ENCODE assay signal across 22 mouse cellular contexts in genomic region chr1:161794447-161795211, GRCm38 (mm10). TPM values are rescaled to one million over a fixed set of nuclear protein-coding genes. Genes with fewer than 3 reads are reported as not detected.
DNase-seq lines count a peak whose midpoint lies in the region; ATAC-seq lines count a peak whose summit lies in the region.
"Had no signal": no experiment of that assay in that cellular context is flagged by ENCODE, and none has a peak within 500 bp of the region (broad histone marks: within the 10 kb centered on the region; RNA-seq: fewer than 3 reads in every experiment).

No protein-coding gene starts in this region.

- WGBS in heart, embryonic 11.5 days (ENCODE audit: insufficient replicate concordance), result 62% methylated on average over 10 of the region's 10 CpGs

- no peak overlapping the region for H3K9ac ChIP-seq in heart, embryonic 11.5 days (ENCODE audit: low read depth, low read length)
- H3K9ac ChIP-seq: embryonic facial prominence, embryonic 12.5 days; forebrain, embryonic 13.5 days; hindbrain, embryonic 12.5 days; limb, embryonic 12.5 days; midbrain, embryonic 12.5 days had no signal

- ATAC-seq in CD4-positive, CD25-positive, alpha-beta regulatory T cell, adult 4 months, result peak; percentile 72
- peak; percentile 40 to 70 for ATAC-seq in hematopoietic stem cell, adult 5-6 weeks (replicated peaks in 1 of 2; ENCODE audit: insufficient read depth in 1 of 2, low FRiP score in 2 of 2, low TSS enrichment in 1 of 2, low read depth in 1 of 2, poor library complexity in 2 of 2, severe bottlenecking in 2 of 2)
- ATAC-seq in megakaryocyte-erythroid progenitor cell, adult 5-6 weeks (replicated peaks; ENCODE audit: low FRiP score, low TSS enrichment, poor library complexity, severe bottlenecking), result 0 out of 2 replicates have a peak, but pooled peaks have one; percentile 6
- no peak for ATAC-seq in heart, embryonic 11.5 days (replicated peaks; ENCODE audit: insufficient number of reproducible peaks, low FRiP score, low TSS enrichment)
- ATAC-seq: forebrain, embryonic 13.5 days; intestine, embryonic 16.5 days had no signal

- DNase-seq in CD4-positive helper T cell, adult 2 months (ENCODE audit: low read depth, low spot score), result peak; percentile 61
- no peak for DNase-seq in kidney, adult 18-20 months
- no peak for DNase-seq in right cerebral cortex, postnatal 25 days
- no peak for DNase-seq in frontal cortex, postnatal 25 days (ENCODE audit: low spot score in 2 of 2)
- DNase-seq: cerebellum, adult 9-10 months; gastrocnemius, postnatal 25 days; lung, adult 2 months had no signal

- no peaks in the 10 kb centered on the region for H3K27me3 ChIP-seq in heart, embryonic 11.5 days (ENCODE audit: control insufficient read depth, insufficient read depth, low read length)
- H3K27me3 ChIP-seq: embryonic facial prominence, embryonic 12.5 days; forebrain, embryonic 13.5 days; hindbrain, embryonic 12.5 days; limb, embryonic 12.5 days; midbrain, embryonic 12.5 days had no signal

- no peak overlapping the region for H3K27ac ChIP-seq in heart, embryonic 11.5 days (ENCODE audit: low read depth, low read length)
- H3K27ac ChIP-seq: embryonic facial prominence, embryonic 12.5 days; forebrain, embryonic 13.5 days; hindbrain, embryonic 12.5 days; kidney, postnatal 0 days; limb, embryonic 12.5 days; midbrain, embryonic 12.5 days had no signal

- no peaks in the 10 kb centered on the region for H3K36me3 ChIP-seq in heart, embryonic 11.5 days (ENCODE audit: control insufficient read depth, insufficient read depth, low read length)
- H3K36me3 ChIP-seq: embryonic facial prominence, embryonic 12.5 days; hindbrain, embryonic 12.5 days; limb, embryonic 12.5 days; midbrain, embryonic 12.5 days had no signal

- no peak overlapping the region for H3K4me3 ChIP-seq in heart, embryonic 11.5 days (ENCODE audit: low read depth, low read length)
- H3K4me3 ChIP-seq: embryonic facial prominence, embryonic 12.5 days; erythroblast, embryonic 14.5 days; forebrain, embryonic 13.5 days; hindbrain, embryonic 12.5 days; limb, embryonic 12.5 days; midbrain, embryonic 12.5 days had no signal

- H3K4me2 ChIP-seq in heart, embryonic 11.5 days, result no peak overlapping the region
- H3K4me2 ChIP-seq: embryonic facial prominence, embryonic 12.5 days; forebrain, embryonic 13.5 days; hindbrain, embryonic 12.5 days; limb, embryonic 12.5 days; midbrain, embryonic 12.5 days had no signal

- H3K4me1 ChIP-seq in heart, embryonic 11.5 days (ENCODE audit: control insufficient read depth, insufficient read depth, low read length), result no peaks in the 10 kb centered on the region
- H3K4me1 ChIP-seq: embryonic facial prominence, embryonic 12.5 days; forebrain, embryonic 13.5 days; hindbrain, embryonic 12.5 days; limb, embryonic 12.5 days; midbrain, embryonic 12.5 days had no signal

- no peaks in the 10 kb centered on the region for H3K9me3 ChIP-seq in heart, embryonic 11.5 days (replicated peaks; ENCODE audit: control insufficient read depth, low read length)
- H3K9me3 ChIP-seq: embryonic facial prominence, embryonic 12.5 days; forebrain, embryonic 13.5 days; hindbrain, embryonic 12.5 days; limb, embryonic 12.5 days; midbrain, embryonic 12.5 days had no signal

RNA-seq across cellular contexts. Expression of gene Fasl, which starts 6.3 kb away (rescaled TPM):
- polyA plus RNA-seq in CD4-positive, CD25-positive, alpha-beta regulatory T cell, adult 4 months (2017; shearing (Covaris generic)), result 10 to 100 TPM; 10.7 to 12.7 TPM
- total RNA-seq in hematopoietic stem cell, adult 5-6 weeks (2017), result 0.50 and 0.69 TPM in 2 replicates
- not detected in 2 replicates for total RNA-seq in megakaryocyte-erythroid progenitor cell, adult 5-6 weeks (2014; fragmentation: Nextera tagmentation)
- 3.2 TPM in 1 of 2 replicates, not detected in the other for total RNA-seq in megakaryocyte-erythroid progenitor cell, adult 5-6 weeks (2017)
- polyA plus RNA-seq in heart, embryonic 11.5 days (2014; fragmentation: Nextera tagmentation; extraction: Ambion mirVana), result not detected in 2 replicates
- total RNA-seq: adrenal gland, postnatal 4 days; gastrocnemius, postnatal 25 days; layer of hippocampus, postnatal 14 days had no signal
- polyA plus RNA-seq: embryonic facial prominence, embryonic 12.5 days; erythroblast, embryonic 14.5 days; forebrain, embryonic 13.5 days; heart, postnatal 0 days; intestine, embryonic 16.5 days; kidney, postnatal 0 days; limb, embryonic 12.5 days; midbrain, embryonic 12.5 days had no signal
